Mouse (Mus musculus) embryo, embryonic 10.5 days (tissue): ENCODE measurements around the gene 4930568D16Rik.
A peak's percentile ranks its signal among the peaks of the same experiment; 100 is the strongest.

Experiments used
- DNase-seq: peaks from one replicate; pipeline ENCODE4 v3.0.0-alpha.2; 2015; ENCODE audit warnings: low spot score

The 4930568D16Rik gene

GRCm38 (mm10) chr2:35367629-35368028, at the start of gene 4930568D16Rik:
4930568D16Rik (minus strand) TSS chr2:35367729.
- no peak for DNase-seq

GRCm38 (mm10) chr2:35417231-35417630, 49.7 kb upstream of the 4930568D16Rik start:
- DNase-seq = no peak

- DNase-seq = no peak
Measured at GRCm38 (mm10) chr2:35416473-35416872, 48.9 kb upstream of the 4930568D16Rik start.

GRCm38 (mm10) chr2:35412810-35413209, 45.3 kb upstream of the 4930568D16Rik start:
- DNase-seq = no peak

- no peak for DNase-seq
Measured at GRCm38 (mm10) chr2:35412246-35412645, 44.7 kb upstream of the 4930568D16Rik start.

GRCm38 (mm10) chr2:35411640-35412190, 44.2 kb upstream of the 4930568D16Rik start:
- DNase-seq = no peak

- no peak for DNase-seq
Measured at GRCm38 (mm10) chr2:35409466-35409865, 41.9 kb upstream of the 4930568D16Rik start.

- no peak for DNase-seq
Measured at GRCm38 (mm10) chr2:35408409-35409110, 41.0 kb upstream of the 4930568D16Rik start.

- no peak for DNase-seq
Measured at GRCm38 (mm10) chr2:35407878-35408277, 40.3 kb upstream of the 4930568D16Rik start.

GRCm38 (mm10) chr2:35407266-35407665, 39.7 kb upstream of the 4930568D16Rik start:
- DNase-seq = no peak

GRCm38 (mm10) chr2:35406611-35407010, 39.1 kb upstream of the 4930568D16Rik start:
- no peak for DNase-seq

- DNase-seq = no peak
Measured at GRCm38 (mm10) chr2:35402391-35402790, 34.9 kb upstream of the 4930568D16Rik start.

- DNase-seq = no peak
Measured at GRCm38 (mm10) chr2:35400739-35401138, 33.2 kb upstream of the 4930568D16Rik start.

GRCm38 (mm10) chr2:35398184-35398828, 30.8 kb upstream of the 4930568D16Rik start:
- no peak for DNase-seq

- peak; percentile 76 for DNase-seq
Measured at GRCm38 (mm10) chr2:35397590-35398173, 30.2 kb upstream of the 4930568D16Rik start.

GRCm38 (mm10) chr2:35397096-35397495, 29.6 kb upstream of the 4930568D16Rik start, which contains the start of gene 4930402F06Rik:
4930402F06Rik (minus strand) TSS chr2:35397175.
- DNase-seq = no peak

- DNase-seq = no peak
Measured at GRCm38 (mm10) chr2:35385441-35385871, 17.9 kb upstream of the 4930568D16Rik start.

GRCm38 (mm10) chr2:35379306-35379705, 11.8 kb upstream of the 4930568D16Rik start:
- DNase-seq = no peak

- DNase-seq = no peak
Measured at GRCm38 (mm10) chr2:35377600-35377999, 10.1 kb upstream of the 4930568D16Rik start.

GRCm38 (mm10) chr2:35373003-35373402, 5.5 kb upstream of the 4930568D16Rik start:
- DNase-seq = peak; percentile 76

- DNase-seq = no peak
Measured at GRCm38 (mm10) chr2:35370686-35371085, 3.2 kb upstream of the 4930568D16Rik start.

GRCm38 (mm10) chr2:35349184-35349583, 18.3 kb downstream of the 4930568D16Rik start:
- DNase-seq = peak; percentile 57

GRCm38 (mm10) chr2:35345984-35346383, 21.5 kb downstream of the 4930568D16Rik start:
- DNase-seq = no peak
